Mouse (Mus musculus) right cerebral cortex, postnatal 14 days (tissue): ENCODE measurements around the gene Gm20388.

Experiments used
- DNase-seq: peaks from one replicate; pipeline ENCODE4 v3.0.0; 2022

The Gm20388 gene

DNA sequence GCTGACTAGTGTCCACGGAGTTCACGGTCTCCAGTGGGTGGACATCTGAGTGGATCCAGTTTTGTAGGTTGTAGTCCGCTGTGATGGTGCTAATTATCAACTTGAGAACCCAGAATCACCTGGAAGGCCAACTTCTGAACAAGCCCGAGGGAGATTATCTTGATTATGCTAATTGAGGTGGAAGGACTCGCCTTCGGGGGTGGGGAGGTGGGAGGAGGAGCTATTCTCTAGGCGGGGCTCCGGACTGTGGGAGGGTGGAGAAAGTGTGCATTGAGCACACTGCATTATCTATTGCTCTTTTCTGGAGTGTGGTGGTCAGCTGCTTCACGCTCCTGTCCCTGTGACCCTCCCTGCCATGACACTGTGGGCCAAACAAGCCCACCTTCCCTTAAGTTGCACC lies 2961.0 kb downstream of the Gm20388 start:
- DNase-seq = no peak

DNA sequence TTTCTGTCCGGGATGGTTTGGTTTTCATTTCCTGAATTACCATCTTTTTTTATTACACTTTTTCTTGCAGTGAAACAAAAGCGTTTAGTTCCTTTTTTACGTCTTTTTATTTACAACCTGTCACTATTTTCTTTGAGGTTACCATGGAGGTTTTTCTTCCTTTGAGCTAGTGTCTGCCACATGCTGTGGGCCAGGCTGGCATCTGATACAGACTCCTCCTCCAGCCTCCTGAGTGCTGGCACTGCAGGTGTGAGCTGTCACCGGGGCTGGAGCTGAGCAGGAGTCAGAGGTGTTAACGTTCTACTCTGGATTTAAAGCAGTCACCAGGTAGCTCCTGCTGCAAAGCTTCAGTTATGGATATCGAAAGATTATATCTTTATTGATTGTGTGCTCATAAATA lies 2962.5 kb downstream of the Gm20388 start:
- DNase-seq = no peak

DNA sequence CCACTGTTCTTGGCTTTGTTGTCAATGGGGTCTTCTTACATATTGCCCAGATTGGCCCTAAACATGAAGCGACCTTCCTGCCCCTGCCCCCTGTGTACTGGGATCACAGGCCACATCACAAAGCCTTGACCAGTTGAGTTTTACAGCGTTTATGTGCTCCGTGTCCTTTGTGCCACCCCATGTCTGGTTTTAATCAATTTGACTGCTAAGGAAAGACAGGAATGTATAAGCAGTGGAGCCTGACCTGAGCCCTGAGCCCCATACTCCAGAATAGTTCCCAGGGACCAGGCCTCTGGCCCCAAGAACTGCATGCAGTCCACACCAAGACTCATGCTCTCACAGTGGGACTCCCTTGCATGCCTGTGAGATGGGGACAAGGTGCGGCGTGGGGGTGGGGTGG lies 2964.5 kb downstream of the Gm20388 start:
- no peak for DNase-seq

GRCm38 (mm10) chr8:122878231-122878630 lies 2967.6 kb downstream of the Gm20388 start:
- no peak for DNase-seq

- no peak for DNase-seq
These were observed 2969.7 kb downstream of the Gm20388 start for GRCm38 (mm10) chr8:122880302-122880701.

- DNase-seq = no peak
These were observed 2973.0 kb downstream of the Gm20388 start for GRCm38 (mm10) chr8:122883671-122884070.

GRCm38 (mm10) chr8:122891440-122891839 lies 2980.8 kb downstream of the Gm20388 start:
- no peak for DNase-seq

- no peak for DNase-seq
These were observed 2982.8 kb downstream of the Gm20388 start for GRCm38 (mm10) chr8:122893451-122893850.

DNA sequence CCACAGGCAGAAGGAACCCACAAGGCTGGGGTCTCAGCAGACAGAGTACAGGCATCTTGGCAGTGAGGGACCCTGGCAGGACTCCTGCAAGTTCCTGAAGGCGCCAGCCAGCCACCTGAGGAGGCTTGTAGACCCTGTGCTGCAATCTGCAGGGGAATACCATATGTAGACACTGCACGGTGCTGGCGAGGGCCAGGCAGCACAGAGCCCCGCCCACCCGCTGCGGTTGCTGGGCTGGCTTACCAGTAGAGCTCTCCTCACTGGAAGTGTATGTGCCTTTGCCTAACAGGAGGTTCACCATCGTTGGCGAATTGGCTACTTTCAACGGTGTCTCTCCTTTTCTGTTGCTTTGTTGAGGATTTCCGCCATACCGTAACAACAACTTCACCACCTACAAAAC lies 2985.7 kb downstream of the Gm20388 start:
- no peak for DNase-seq

DNA sequence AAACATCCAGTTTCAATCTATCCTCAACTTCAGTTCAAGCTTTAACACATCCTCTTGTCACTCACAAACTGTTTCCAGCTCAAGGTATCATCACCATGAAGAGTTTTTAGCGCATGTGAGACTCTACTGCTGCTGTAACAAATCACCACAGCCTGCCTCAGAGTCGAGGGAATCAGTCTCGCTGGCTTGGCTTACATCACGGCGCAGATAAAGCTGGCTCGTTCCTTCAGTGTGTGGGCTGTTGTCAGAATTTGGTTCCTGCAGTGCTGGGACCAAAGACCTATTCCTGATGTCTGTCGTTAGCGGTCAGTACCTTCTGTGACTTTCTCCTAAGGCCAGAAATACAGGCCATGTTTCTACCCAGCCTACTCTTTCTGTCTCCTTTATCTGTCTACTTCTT lies 2986.6 kb downstream of the Gm20388 start:
- no peak for DNase-seq

- DNase-seq = no peak
These were observed 2987.4 kb downstream of the Gm20388 start for GRCm38 (mm10) chr8:122898018-122898417.

DNA sequence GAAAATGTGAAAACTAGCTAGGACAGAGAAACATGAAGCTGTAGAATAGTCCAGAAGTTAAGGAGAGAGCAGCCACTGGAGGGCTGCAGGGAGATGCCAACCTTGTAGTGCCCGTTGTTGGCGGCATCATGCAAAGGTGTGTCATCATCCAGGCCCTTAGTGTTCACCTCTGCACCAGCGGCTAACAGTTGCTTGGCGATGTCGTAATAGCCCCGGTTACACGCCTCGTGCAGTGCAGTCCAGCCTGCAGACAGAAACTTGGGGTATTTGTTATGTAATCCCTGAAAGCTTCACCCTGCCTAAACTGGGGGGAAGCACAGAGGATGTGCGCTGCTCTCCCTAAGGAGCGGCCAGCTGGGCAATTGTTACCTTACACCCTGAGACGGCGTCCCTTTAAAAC lies 2987.8 kb downstream of the Gm20388 start:
- no peak for DNase-seq

DNA sequence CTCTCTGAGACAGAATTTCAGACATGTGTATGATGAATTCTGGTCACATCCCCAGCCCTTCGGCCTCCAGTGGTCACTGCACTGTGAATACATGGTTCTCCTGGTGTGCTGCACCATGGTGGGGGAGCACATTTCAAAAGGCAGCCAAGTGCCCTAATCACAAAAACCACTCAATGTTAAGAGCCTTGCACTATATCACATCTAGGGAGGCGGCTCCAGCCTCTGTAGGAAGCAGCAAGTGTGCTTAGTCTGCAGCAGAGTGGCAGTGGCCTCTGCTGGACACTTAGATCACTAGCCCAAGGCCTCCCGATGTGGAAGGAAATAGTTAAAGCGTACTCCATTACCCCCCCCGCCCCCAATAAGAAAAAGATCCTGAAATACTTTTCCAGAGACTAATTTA lies 2988.4 kb downstream of the Gm20388 start:
- no peak for DNase-seq

DNA sequence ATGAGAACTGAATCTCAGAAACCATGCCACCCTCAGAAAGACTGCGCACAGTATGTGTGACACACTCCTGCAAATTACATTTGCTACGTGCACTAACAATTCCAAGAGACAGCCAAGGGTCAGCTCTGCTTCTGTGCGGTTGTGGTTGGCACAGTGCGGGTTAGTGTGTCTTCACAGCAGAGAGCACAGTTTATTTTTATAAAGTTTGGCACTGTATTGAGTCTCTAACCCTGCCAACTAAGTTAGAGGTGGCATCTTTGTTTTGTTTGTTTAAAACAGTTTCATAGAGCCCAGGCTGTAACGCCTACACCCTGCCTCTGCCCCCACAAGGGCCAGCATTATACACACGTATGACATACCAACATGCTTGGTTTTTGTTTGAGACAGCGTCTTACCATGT lies 2990.8 kb downstream of the Gm20388 start:
- no peak for DNase-seq

DNA sequence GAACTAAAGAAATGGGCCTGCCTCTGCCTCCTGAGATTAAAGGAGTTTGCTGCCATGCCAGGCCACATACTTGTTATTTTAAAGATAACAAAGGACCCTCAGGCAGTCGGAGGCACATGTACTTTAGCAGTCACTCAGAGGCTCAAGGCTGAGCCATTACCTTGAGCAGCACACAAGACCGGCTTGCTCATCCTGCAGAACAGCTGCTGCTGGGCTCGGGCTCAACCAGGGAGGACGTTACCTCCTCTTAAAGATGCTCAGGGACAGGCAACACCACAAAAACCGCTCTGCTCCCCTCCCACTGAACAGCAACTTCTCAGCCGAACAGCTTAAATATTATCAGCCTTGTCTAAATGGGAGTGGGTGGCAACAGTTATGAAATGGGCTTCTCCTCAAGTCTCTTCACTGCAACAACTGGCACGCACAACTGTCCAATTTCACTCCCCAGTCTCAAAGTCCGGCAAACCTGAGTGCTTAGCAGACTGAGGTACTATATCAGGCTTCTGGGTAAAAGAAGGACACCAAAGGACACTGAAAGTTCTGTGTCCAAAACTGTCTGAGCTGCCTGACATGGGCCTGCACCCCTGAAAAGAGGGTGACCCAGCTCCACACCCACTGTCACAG lies 2991.4 kb downstream of the Gm20388 start:
- DNase-seq = no peak

DNA sequence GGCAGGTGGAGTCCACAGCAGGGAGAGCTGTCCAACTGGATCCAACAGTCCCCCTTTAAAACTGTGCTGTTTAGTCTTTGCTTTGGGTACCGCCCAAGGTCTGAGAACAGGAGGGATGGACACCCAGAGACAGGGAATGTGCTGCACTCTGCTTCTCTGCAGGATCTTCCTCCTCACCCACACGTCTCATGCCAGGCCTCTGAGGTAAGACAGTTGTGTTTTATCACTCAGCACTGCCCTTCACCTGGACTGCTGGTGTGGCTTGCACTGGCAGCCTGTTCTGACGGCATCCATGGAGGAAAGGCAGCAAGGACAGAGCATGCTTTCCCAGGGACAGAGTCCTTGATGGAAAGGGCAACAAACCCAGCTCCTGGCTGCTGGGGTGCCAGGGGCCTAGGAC lies 2991.9 kb downstream of the Gm20388 start:
- DNase-seq = no peak

GRCm38 (mm10) chr8:122903002-122903401 lies 2992.4 kb downstream of the Gm20388 start:
- no peak for DNase-seq

GRCm38 (mm10) chr8:122904496-122904895 lies 2993.9 kb downstream of the Gm20388 start:
- DNase-seq = no peak

DNA sequence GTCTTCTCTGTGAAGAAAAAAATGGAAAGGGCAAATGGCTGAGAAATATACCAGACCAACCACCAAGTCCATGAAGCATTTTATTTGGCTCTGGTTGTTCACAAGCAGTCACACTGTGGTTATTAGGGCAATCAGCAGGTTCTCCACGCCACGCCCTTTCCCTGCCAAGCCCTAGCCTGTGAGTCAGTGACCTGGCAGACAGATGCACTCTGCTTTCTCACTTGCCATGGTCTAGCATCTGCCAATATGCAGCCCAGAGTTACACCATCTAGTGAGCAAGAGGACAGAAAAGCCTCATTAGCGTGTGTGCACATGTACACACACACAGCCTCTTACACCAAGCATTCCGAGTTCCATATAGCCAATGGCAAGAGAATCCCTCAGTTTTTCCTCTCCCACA lies 2994.7 kb downstream of the Gm20388 start:
- no peak for DNase-seq

GRCm38 (mm10) chr8:122906463-122907021 lies 2995.9 kb downstream of the Gm20388 start:
- DNase-seq = peak; percentile 77

DNA sequence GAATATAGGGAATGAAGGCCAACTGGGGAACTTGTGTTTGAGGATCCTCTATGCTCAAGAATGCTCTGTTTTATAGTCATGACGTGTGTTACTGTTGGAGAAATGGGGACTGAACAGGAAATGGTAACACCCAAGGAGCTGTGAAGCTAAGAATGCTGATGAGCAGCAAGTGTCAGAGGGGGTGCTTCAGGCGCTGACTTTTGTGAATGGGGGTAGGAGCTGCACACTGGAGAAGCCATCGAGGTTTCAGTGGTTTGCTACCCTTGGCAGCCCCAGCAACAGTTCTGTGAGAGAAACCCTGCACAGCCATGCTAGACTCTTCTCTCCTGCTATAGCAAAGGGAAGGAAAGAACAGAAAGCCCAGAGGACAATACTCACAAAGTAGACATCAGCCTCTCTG lies 3001.5 kb downstream of the Gm20388 start:
- DNase-seq = no peak

GRCm38 (mm10) chr8:122912871-122913270 lies 3002.2 kb downstream of the Gm20388 start:
- no peak for DNase-seq

- DNase-seq = no peak
These were observed 3006.1 kb downstream of the Gm20388 start for GRCm38 (mm10) chr8:122916766-122917165.

DNA sequence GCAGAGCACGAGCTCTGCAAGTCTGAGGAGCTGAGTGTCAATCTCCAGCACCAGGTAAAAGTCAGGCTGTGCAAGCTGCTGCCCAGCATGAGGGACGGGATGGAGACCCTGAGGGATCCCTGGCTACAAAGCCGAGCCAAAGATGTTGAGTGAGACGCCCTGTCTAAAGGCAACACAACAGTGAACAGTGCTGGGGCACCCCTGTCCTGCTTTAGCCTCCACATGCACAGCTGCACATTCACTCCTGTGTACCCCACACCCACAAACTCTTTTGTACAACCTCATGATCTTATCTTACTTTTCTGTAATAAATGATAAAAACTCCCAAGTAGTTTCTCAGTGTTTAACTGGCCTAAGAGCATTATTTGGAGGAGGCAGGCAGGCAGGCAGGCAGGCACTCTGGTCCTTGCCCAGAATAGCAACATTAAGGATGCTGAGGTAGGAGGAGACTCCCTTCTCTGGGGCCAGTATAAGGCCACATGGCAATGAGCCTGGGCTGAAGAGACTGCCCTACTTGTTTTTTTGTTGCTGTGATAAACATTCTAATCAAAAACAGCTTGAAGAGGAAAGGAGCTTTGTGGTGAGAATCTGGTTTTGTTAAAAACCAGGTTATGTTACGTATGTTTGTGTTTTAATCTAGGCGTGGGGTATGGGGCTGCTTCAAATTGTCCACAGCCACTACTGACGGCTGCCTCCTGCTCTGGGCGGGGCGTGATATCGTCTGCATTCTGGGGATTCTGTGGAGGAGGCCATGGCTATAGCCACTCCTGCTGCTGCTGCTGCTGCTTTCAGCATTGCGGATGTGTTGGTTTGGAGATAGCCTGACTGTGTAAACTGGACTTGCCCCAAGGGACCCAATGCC lies 3007.1 kb downstream of the Gm20388 start:
- no peak for DNase-seq
